Mouse (Mus musculus) bone marrow, adult 2 months (tissue): ENCODE results near the gene Dazap1. TPM values are rescaled to one million over a fixed set of nuclear protein-coding genes. Genes with fewer than 3 reads are reported as not detected.

Experiments used
- H3K27ac ChIP-seq: fragments of 200-500 bp; 2 replicates; pipeline ENCODE4 v1.5.1; 2012; ENCODE audit warnings: low read depth, mild to moderate bottlenecking, control low read depth, inconsistent platforms, low read length; ENCODE audit not compliant: control insufficient read depth, poor library complexity, insufficient read depth
- H3K4me1 ChIP-seq: fragments of 200-500 bp; 2 replicates; pipeline ENCODE4 v1.6.1; 2011; ENCODE audit warnings: low read length; ENCODE audit not compliant: control insufficient read depth, insufficient read depth
- H3K4me3 ChIP-seq: fragments of 200-500 bp; replicated peaks from 2 replicates; pipeline ENCODE3; 2011; ENCODE audit warnings: mild to moderate bottlenecking, low read depth, low read length, control low read depth; ENCODE audit not compliant: control insufficient read depth
- CTCF ChIP-seq: fragments of 200-500 bp; IDR thresholded peaks from 2 replicates; pipeline ENCODE4 v1.5.1; 2011; ENCODE audit warnings: low read length, control low read depth; ENCODE audit not compliant: control insufficient read depth, insufficient read depth
- POLR2A ChIP-seq: fragments of 200-500 bp; IDR thresholded peaks from 2 replicates; pipeline ENCODE4 v1.6.1; 2011; ENCODE audit warnings: low read depth, mild to moderate bottlenecking, control low read depth, low read length, borderline replicate concordance; ENCODE audit not compliant: control insufficient read depth
- WGBS: fragments of 180-500 bp; shearing (Covaris S2); methylation state at CpG from one replicate; pipeline ENCODE4 v1.1.7; 2018; 5-methylcytosine and 5-hydroxymethylcytosine counted together
- polyA plus RNA-seq: library from polyadenylated mRNA; stranded (reverse); fragments of >200 nt; gene quantifications from 2 replicates; pipeline ENCODE4 v1.2.4, GENCODE M21; 2011; ENCODE audit warnings: low replicate concordance; ENCODE audit not compliant: missing spikeins, insufficient read depth, insufficient read length

Dazap1 gene
- polyA plus RNA-seq, 1 experiment = 150 TPM

GRCm38 (mm10) chr10:80323261-80324119 is 62.2 kb downstream of the Dazap1 start:
- H3K27ac ChIP-seq = no peak overlapping the region; the same call in 1 of the 2 replicates
- H3K4me1 ChIP-seq = peaks cover 8% of the 10 kb centered on the region
- under 1% methylated on average over 46 of the region's 46 CpGs for WGBS
- H3K4me3 ChIP-seq = peak overlapping the region; percentile 82
- no peak for TF ChIP-seq POLR2A
- TF ChIP-seq CTCF = no peak

GRCm38 (mm10) chr10:80324120-80325037 is 63.1 kb downstream of the Dazap1 start:
- no peak overlapping the region for H3K27ac ChIP-seq
- H3K4me3 ChIP-seq = no peak overlapping the region

GRCm38 (mm10) chr10:80325045-80325444 is 63.8 kb downstream of the Dazap1 start:
- 88% methylated on average over 21 of the region's 21 CpGs for WGBS
- Histone ChIP-seq H3K4me3 (no peak overlapping the region), H3K27ac (no peak overlapping the region), H3K4me1 (peaks cover 6% of the 10 kb centered on the region; the same call in 1 of the 2 replicates)
- no peak for TF ChIP-seq CTCF
- no peak for TF ChIP-seq POLR2A

More at GRCm38 (mm10) chr10:80324120-80325037, 63.1 kb downstream of the Dazap1 start:
- H3K4me1 ChIP-seq = peaks cover 8% of the 10 kb centered on the region
- 82% methylated on average over 17 of the region's 17 CpGs for WGBS
- TF ChIP-seq CTCF = no peak
- TF ChIP-seq POLR2A = no peak

GRCm38 (mm10) chr10:80329273-80330081 is 68.2 kb downstream of the Dazap1 start, which contains the start of the genes Pcsk4 and Reep6:
Pcsk4 (minus strand) TSS chr10:80329498.
Reep6 (plus strand) TSS chr10:80329953.
- TF ChIP-seq POLR2A (no peak), CTCF (no peak)
- H3K4me1 ChIP-seq = no peaks in the 10 kb centered on the region; the same call in none of the 2 replicates
- 8% methylated on average over 36 of the region's 36 CpGs for WGBS
- peak within 1 kb of the TSS; percentile 51 for H3K4me3 ChIP-seq
- H3K27ac ChIP-seq = peak within 1 kb of the TSS; percentile 24; the same call in 1 of the 2 replicates

DNA sequence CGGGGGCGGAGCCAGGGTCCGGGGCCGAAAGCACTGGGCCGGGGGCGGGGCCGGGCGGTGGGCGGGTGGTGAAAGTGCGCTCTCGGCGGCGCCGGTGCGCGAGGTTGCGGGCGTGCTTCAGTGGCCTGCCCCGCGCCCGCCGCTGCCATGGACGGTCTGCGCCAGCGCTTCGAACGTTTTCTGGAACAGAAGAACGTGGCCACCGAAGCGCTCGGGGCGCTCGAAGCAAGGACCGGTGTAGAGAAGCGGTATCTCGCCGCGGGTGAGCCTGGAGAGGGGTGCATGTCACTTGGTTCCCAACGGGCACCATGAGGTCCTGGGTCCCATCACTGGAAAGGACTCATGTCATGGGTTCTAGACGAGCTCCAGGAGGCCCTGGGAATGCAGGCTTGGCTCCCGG is 68.8 kb downstream of the Dazap1 start:
- Histone ChIP-seq H3K4me1 (no peaks in the 10 kb centered on the region; the same call in none of the 2 replicates), H3K27ac (peak overlapping the region; percentile 24; the same call in 1 of the 2 replicates), H3K4me3 (peak overlapping the region; percentile 51)
- peak; percentile 43; the same call in 1 of the 2 replicates for TF ChIP-seq POLR2A
- TF ChIP-seq CTCF = no peak
- 1% methylated on average over 41 of the region's 41 CpGs for WGBS

DNA sequence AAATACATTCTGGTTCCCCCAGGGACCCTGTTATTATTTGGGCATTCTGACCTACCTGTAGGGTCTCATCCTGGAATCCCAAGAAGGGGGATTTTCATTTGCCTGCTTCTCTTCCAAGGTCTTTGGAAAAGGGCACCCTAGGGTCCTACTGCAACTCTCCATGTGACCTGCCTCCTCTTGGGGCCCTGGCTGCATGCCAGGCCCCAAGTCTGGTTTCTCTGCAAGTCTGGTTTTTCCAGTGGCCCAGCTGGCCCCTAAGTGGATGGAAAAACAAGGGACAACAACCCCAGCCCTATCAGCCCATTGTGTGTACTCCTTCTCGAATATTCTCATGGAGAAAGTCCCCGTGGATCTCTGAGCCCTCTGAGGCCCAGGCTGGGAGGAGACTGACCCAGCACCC is 69.6 kb downstream of the Dazap1 start:
- 0 out of 2 replicates have a peak overlapping the region, but pooled peaks have one; percentile 4 for H3K27ac ChIP-seq

GRCm38 (mm10) chr10:80331636-80332524 is 70.6 kb downstream of the Dazap1 start:
- Histone ChIP-seq H3K4me3 (no peak overlapping the region), H3K27ac (peak overlapping the region; percentile 67), H3K4me1 (no peaks in the 10 kb centered on the region; the same call in none of the 2 replicates)
- 49% methylated on average over 10 of the region's 10 CpGs for WGBS
- no peak for TF ChIP-seq CTCF
- no peak for TF ChIP-seq POLR2A

More for the DNA sequence above, 69.6 kb downstream of the Dazap1 start:
- WGBS = 76% methylated on average over 2 of the region's 2 CpGs
- Histone ChIP-seq H3K4me3 (no peak overlapping the region), H3K4me1 (no peaks in the 10 kb centered on the region; the same call in none of the 2 replicates)
- TF ChIP-seq POLR2A (no peak), CTCF (no peak)
